Mouse (Mus musculus) small intestine, adult 2 months (tissue): ENCODE results near the gene Fam217b. TPM values are rescaled to one million over a fixed set of nuclear protein-coding genes. Genes with fewer than 3 reads are reported as not detected.

Experiments
- H3K27ac ChIP-seq: fragments of 200-500 bp; 2 replicates; pipeline ENCODE4 v1.5.1; 2012; ENCODE audit warnings: low read depth, low read length, control low read depth, inconsistent platforms; ENCODE audit not compliant: insufficient read depth
- H3K27me3 ChIP-seq: fragments of 200-500 bp; 2 replicates; pipeline ENCODE4 v1.6.1; 2012; ENCODE audit warnings: mild to moderate bottlenecking, moderate library complexity, low read length, inconsistent platforms; ENCODE audit not compliant: control insufficient read depth, insufficient read depth
- H3K36me3 ChIP-seq: fragments of 200-500 bp; 2 replicates; pipeline ENCODE4 v1.6.1; 2012; ENCODE audit warnings: mild to moderate bottlenecking, low read length, control low read depth, inconsistent platforms; ENCODE audit not compliant: control insufficient read depth, insufficient read depth
- H3K4me1 ChIP-seq: fragments of 200-500 bp; 2 replicates; pipeline ENCODE4 v1.6.1; 2012; ENCODE audit warnings: low read length, inconsistent platforms, mixed read lengths; ENCODE audit not compliant: control insufficient read depth, insufficient read depth, insufficient read length
- H3K4me3 ChIP-seq: fragments of 200-500 bp; 2 replicates; pipeline ENCODE4 v1.5.1; 2012; ENCODE audit warnings: low read depth, mild to moderate bottlenecking, control low read depth, inconsistent platforms, low read length, moderate library complexity
- CTCF ChIP-seq: fragments of 200-500 bp; IDR thresholded peaks from 2 replicates; pipeline ENCODE4 v1.5.1; 2012; ENCODE audit warnings: low read depth, mild to moderate bottlenecking, control low read depth, inconsistent platforms, low read length, moderate library complexity, mixed read lengths; ENCODE audit not compliant: insufficient replicate concordance, insufficient read length; ENCODE audit errors: extremely low read depth
- POLR2A ChIP-seq: fragments of 200-500 bp; IDR thresholded peaks from 2 replicates; pipeline ENCODE4 v1.6.1; 2012; ENCODE audit warnings: low read depth, mild to moderate bottlenecking, control low read depth, inconsistent platforms, low read length, moderate library complexity
- WGBS: fragments of 180-500 bp; shearing (Covaris S2); methylation state at CpG from one replicate; pipeline ENCODE4 v1.1.7; 2018; 5-methylcytosine and 5-hydroxymethylcytosine counted together
- polyA plus RNA-seq: library from polyadenylated mRNA; depleted of rRNA; stranded (reverse); fragments of >200 nt; gene quantifications from 2 replicates; pipeline ENCODE4 v1.2.3, GENCODE M21; 2012

The Fam217b gene
- polyA plus RNA-seq, 1 experiment: 0.37 TPM

GRCm38 (mm10) chr2:178426229-178426628, 11.9 kb downstream of the Fam217b start:
- H3K4me1 ChIP-seq: peaks cover 3% of the 10 kb centered on the region; the same call in 1 of the 2 replicates
- no peak overlapping the region for H3K27ac ChIP-seq
- TF ChIP-seq CTCF (no peak), POLR2A (no peak)
- H3K4me3 ChIP-seq: no peak overlapping the region
- 13% methylated on average over 4 of the region's 4 CpGs for WGBS
- no peaks in the 10 kb centered on the region for H3K36me3 ChIP-seq
- H3K27me3 ChIP-seq: no peaks in the 10 kb centered on the region

- 79% methylated on average over 5 of the region's 5 CpGs for WGBS
- H3K4me1 ChIP-seq: peaks cover 3% of the 10 kb centered on the region; the same call in 1 of the 2 replicates
- H3K4me3 ChIP-seq: no peak overlapping the region
- no peak for TF ChIP-seq POLR2A
- TF ChIP-seq CTCF: no peak
- H3K27me3 ChIP-seq: no peaks in the 10 kb centered on the region
- H3K36me3 ChIP-seq: no peaks in the 10 kb centered on the region
- no peak overlapping the region for H3K27ac ChIP-seq
Observed at GRCm38 (mm10) chr2:178427181-178427580, 12.9 kb downstream of the Fam217b start.

GRCm38 (mm10) chr2:178428183-178428582, 13.9 kb downstream of the Fam217b start:
- H3K27me3 ChIP-seq: no peaks in the 10 kb centered on the region
- no peaks in the 10 kb centered on the region for H3K36me3 ChIP-seq
- TF ChIP-seq CTCF (no peak), POLR2A (no peak)
- no peak overlapping the region for H3K4me3 ChIP-seq
- no peak overlapping the region for H3K27ac ChIP-seq
- 84% methylated on average over 9 of the region's 9 CpGs for WGBS
- H3K4me1 ChIP-seq: peaks cover 3% of the 10 kb centered on the region; the same call in 1 of the 2 replicates

GRCm38 (mm10) chr2:178428676-178429075, 14.4 kb downstream of the Fam217b start:
- peaks cover 6% of the 10 kb centered on the region; the same call in 1 of the 2 replicates for H3K4me1 ChIP-seq
- H3K36me3 ChIP-seq: no peaks in the 10 kb centered on the region
- WGBS: 90% methylated on average over 4 of the region's 4 CpGs
- no peaks in the 10 kb centered on the region for H3K27me3 ChIP-seq
- no peak overlapping the region for H3K4me3 ChIP-seq
- TF ChIP-seq POLR2A: no peak
- TF ChIP-seq CTCF: no peak
- no peak overlapping the region for H3K27ac ChIP-seq

- WGBS: 27% methylated on average over 6 of the region's 6 CpGs
- Histone ChIP-seq H3K27me3 (no peaks in the 10 kb centered on the region), H3K4me1 (peaks cover 6% of the 10 kb centered on the region; the same call in 1 of the 2 replicates), H3K27ac (no peak overlapping the region), H3K36me3 (no peaks in the 10 kb centered on the region), H3K4me3 (no peak overlapping the region)
- TF ChIP-seq POLR2A: no peak
- no peak for TF ChIP-seq CTCF
Observed at GRCm38 (mm10) chr2:178429426-178429825, 15.1 kb downstream of the Fam217b start.

- no peak within 1 kb of the TSS for H3K27ac ChIP-seq
- 94% methylated on average over 4 of the region's 4 CpGs for WGBS
- TF ChIP-seq POLR2A (no peak), CTCF (no peak)
Observed at GRCm38 (mm10) chr2:178430231-178430630, 15.9 kb downstream of the Fam217b start, which contains the start of gene Cdh26. Gene Cdh26 (plus strand): TSS chr2:178430531.

GRCm38 (mm10) chr2:178433495-178433894, 19.2 kb downstream of the Fam217b start:
- H3K27ac ChIP-seq: no peak overlapping the region
- H3K36me3 ChIP-seq: no peaks in the 10 kb centered on the region
- peaks cover 6% of the 10 kb centered on the region; the same call in 1 of the 2 replicates for H3K4me1 ChIP-seq
- no peak overlapping the region for H3K4me3 ChIP-seq
- WGBS: 41% methylated on average over 2 of the region's 2 CpGs
- no peak for TF ChIP-seq CTCF
- no peak for TF ChIP-seq POLR2A
- no peaks in the 10 kb centered on the region for H3K27me3 ChIP-seq

More at GRCm38 (mm10) chr2:178430231-178430630, 15.9 kb downstream of the Fam217b start, which contains the start of gene Cdh26:
- Histone ChIP-seq H3K27me3 (no peaks in the 10 kb centered on the region), H3K4me3 (no peak within 1 kb of the TSS), H3K36me3 (no peaks in the 10 kb centered on the region), H3K4me1 (peaks cover 6% of the 10 kb centered on the region; the same call in 1 of the 2 replicates)
